Mouse (Mus musculus) lung, embryonic 15.5 days (tissue): Measurements from ENCODE around the gene Gbf1. TPM values are rescaled to one million over a fixed set of nuclear protein-coding genes. Genes with fewer than 3 reads are reported as not detected.

Experiments
- ATAC-seq: fragments of 200-750 bp; cut with Nextera tagmentation; 2 replicates; pipeline ENCODE4 v1.8.0; 2017; ENCODE audit warnings: moderate number of reproducible peaks, borderline replicate concordance; ENCODE audit not compliant: low FRiP score, low TSS enrichment; ENCODE audit errors: extremely low read depth
- H3K27ac ChIP-seq: fragments of 300-500 bp; sonication (generic); 2 replicates; pipeline ENCODE4 v1.5.1; 2015; ENCODE audit warnings: moderate library complexity, mild to moderate bottlenecking, inconsistent platforms
- H3K27me3 ChIP-seq: fragments of 300-500 bp; sonication (generic); 2 replicates; pipeline ENCODE4 v1.6.1; 2015; ENCODE audit warnings: inconsistent platforms
- H3K36me3 ChIP-seq: fragments of 300-500 bp; sonication (generic); 2 replicates; pipeline ENCODE4 v1.6.1; 2015; ENCODE audit warnings: inconsistent platforms
- H3K4me1 ChIP-seq: fragments of 300-500 bp; sonication (generic); 2 replicates; pipeline ENCODE4 v1.6.1; 2015; ENCODE audit warnings: inconsistent platforms
- H3K4me2 ChIP-seq: fragments of 300-500 bp; sonication (generic); 2 replicates; pipeline ENCODE4 v1.6.1; 2015; ENCODE audit warnings: inconsistent platforms, mild to moderate bottlenecking, moderate library complexity
- H3K4me3 ChIP-seq: fragments of 300-500 bp; sonication (generic); 2 replicates; pipeline ENCODE4 v1.5.1; 2015; ENCODE audit warnings: mild to moderate bottlenecking, inconsistent platforms
- H3K9ac ChIP-seq: fragments of 300-500 bp; sonication (generic); 2 replicates; pipeline ENCODE4 v1.6.1; 2015; ENCODE audit warnings: inconsistent platforms
- H3K9me3 ChIP-seq: fragments of 300-500 bp; sonication (generic); 2 replicates; pipeline ENCODE4 v1.6.1; 2016; ENCODE audit warnings: inconsistent platforms
- WGBS: fragments of 180-500 bp; shearing (Covaris S2); methylation state at CpG from one replicate; pipeline ENCODE4 v1.1.7; 2015; 5-methylcytosine and 5-hydroxymethylcytosine counted together
- polyA plus RNA-seq: library from polyadenylated mRNA; unstranded; fragments of >200 nt; fragmentation: Nextera tagmentation; extraction: Ambion mirVana; gene quantifications from 2 replicates; pipeline ENCODE4 v1.2.1, GENCODE M21; 2015

Gbf1 gene
- polyA plus RNA-seq, 1 experiment from 2014 or later: 65.0 TPM

DNA sequence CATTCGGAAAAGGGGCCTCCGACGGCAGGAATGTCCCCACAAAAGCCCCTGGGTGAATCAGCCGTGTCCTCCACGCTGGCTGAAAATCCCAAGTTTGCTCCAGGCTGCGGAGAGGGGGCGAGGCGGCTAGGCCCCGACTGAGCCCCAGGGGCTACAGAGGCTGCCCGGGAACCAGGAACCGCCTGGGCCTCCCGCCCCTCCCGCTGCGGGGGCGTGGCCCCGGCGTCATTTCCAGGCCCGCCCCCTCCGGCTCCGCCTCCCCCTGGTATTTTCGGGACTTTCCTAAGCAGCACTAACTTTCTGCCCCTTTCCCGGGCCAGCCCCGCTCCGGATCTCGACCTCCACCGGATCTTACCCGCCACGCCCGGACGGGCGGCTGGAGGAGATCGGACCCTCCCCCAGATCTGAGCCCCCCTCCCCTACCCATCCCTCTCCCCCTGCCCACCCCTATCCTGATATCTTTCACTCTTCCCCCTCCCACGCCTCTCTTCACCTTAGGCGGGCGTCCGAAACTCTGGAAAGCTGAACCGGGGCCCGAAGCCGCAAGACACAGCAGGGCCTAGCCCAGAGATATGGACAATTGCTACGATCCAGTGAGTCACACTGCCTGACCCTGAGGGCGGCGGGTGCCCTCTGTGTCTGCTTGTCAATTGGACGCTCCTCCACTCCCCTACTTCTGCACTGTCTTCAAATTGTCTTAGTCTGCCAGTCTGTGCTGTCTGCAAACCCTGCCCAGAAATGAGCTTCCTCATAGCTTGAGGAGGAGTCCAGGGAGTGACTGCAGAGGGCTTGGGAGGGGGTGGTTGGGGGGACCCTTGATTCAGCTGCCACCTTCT is 153.3 kb downstream of the Gbf1 start:
- Histone ChIP-seq H3K27ac (peak overlapping the region; percentile 96), H3K36me3 (no peaks in the 10 kb centered on the region), H3K4me2 (peak overlapping the region; percentile 98), H3K27me3 (peaks cover 9% of the 10 kb centered on the region; the same call in 1 of the 2 replicates), H3K4me1 (peaks cover 24% of the 10 kb centered on the region), H3K9me3 (no peaks in the 10 kb centered on the region), H3K9ac (peak overlapping the region; percentile 56), H3K4me3 (peak overlapping the region; percentile 70)
- WGBS: under 1% methylated on average over 43 of the region's 43 CpGs
- peak; percentile 56 for ATAC-seq

- H3K27me3 ChIP-seq: peaks cover 9% of the 10 kb centered on the region; the same call in 1 of the 2 replicates
- WGBS: 55% methylated on average over 5 of the region's 5 CpGs
- peaks cover 24% of the 10 kb centered on the region for H3K4me1 ChIP-seq
- no peaks in the 10 kb centered on the region for H3K9me3 ChIP-seq
- H3K4me2 ChIP-seq: peak overlapping the region; percentile 98
- ATAC-seq: no peak
- peak overlapping the region; percentile 56 for H3K9ac ChIP-seq
- no peak overlapping the region for H3K27ac ChIP-seq
- peaks cover 3% of the 10 kb centered on the region; the same call in 1 of the 2 replicates for H3K36me3 ChIP-seq
- peak overlapping the region; percentile 70 for H3K4me3 ChIP-seq
Measured at GRCm38 (mm10) chr19:46306268-46306610, 153.9 kb downstream of the Gbf1 start.

DNA sequence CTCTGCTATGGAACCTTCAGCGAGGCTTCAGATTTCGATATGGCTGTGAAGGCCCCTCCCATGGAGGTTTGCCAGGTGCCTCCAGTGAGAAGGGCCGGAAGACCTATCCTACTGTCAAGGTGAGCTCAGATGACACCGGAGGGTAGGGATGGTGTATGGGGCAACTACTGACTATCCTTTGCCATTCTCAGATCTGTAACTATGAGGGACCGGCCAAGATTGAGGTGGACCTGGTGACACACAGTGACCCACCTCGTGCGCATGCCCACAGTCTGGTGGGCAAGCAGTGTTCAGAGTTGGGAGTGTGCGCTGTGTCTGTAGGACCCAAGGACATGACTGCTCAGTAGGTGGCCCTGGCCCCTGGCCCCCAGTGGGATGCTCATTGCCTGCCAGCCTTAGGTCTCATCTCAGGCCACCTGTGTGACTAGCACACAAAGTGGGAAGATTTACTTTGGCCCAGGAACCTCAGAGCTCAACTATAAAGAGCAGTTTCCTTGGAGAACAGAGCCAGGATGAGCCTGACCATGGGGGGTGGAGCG is 154.5 kb downstream of the Gbf1 start:
- no peak for ATAC-seq
- peaks cover 9% of the 10 kb centered on the region; the same call in 1 of the 2 replicates for H3K27me3 ChIP-seq
- H3K4me2 ChIP-seq: no peak overlapping the region; the same call in 1 of the 2 replicates
- WGBS: 89% methylated on average over 9 of the region's 9 CpGs
- H3K4me3 ChIP-seq: no peak overlapping the region
- peaks cover 24% of the 10 kb centered on the region for H3K4me1 ChIP-seq
- H3K27ac ChIP-seq: no peak overlapping the region
- peaks cover 8% of the 10 kb centered on the region; the same call in 1 of the 2 replicates for H3K36me3 ChIP-seq
- H3K9me3 ChIP-seq: no peaks in the 10 kb centered on the region
- H3K9ac ChIP-seq: no peak overlapping the region

GRCm38 (mm10) chr19:46307781-46308180 is 155.5 kb downstream of the Gbf1 start:
- peaks cover 12% of the 10 kb centered on the region; the same call in 1 of the 2 replicates for H3K36me3 ChIP-seq
- H3K27me3 ChIP-seq: peaks cover 9% of the 10 kb centered on the region; the same call in 1 of the 2 replicates
- H3K4me1 ChIP-seq: peaks cover 24% of the 10 kb centered on the region
- no peak overlapping the region for H3K4me2 ChIP-seq
- ATAC-seq: no peak
- WGBS: 72% methylated on average over 16 of the region's 16 CpGs
- H3K9me3 ChIP-seq: no peaks in the 10 kb centered on the region
- no peak overlapping the region for H3K27ac ChIP-seq
- H3K9ac ChIP-seq: no peak overlapping the region
- H3K4me3 ChIP-seq: no peak overlapping the region

DNA sequence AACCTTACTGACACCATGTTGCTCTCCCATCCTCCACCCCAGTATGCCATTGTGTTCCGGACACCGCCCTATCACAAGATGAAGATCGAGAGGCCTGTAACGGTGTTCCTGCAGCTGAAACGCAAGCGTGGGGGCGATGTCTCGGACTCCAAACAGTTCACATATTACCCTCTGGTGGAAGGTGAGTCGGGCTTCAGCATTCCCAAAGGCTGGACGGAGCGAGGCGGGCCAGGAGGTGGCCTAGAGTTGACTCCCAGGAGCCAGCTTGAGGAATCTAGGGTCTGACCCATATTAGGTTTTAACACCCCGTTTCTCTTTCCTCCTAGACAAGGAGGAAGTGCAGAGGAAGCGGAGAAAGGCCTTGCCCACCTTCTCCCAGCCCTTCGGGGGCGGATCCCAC is 156.0 kb downstream of the Gbf1 start:
- Histone ChIP-seq H3K9ac (0 out of 2 replicates have a peak overlapping the region, but pooled peaks have one; percentile 41), H3K36me3 (peaks cover 12% of the 10 kb centered on the region; the same call in 1 of the 2 replicates), H3K27me3 (peaks cover 10% of the 10 kb centered on the region; the same call in 1 of the 2 replicates), H3K4me2 (peak overlapping the region; percentile 89), H3K27ac (no peak overlapping the region), H3K4me3 (no peak overlapping the region), H3K9me3 (no peaks in the 10 kb centered on the region), H3K4me1 (peaks cover 24% of the 10 kb centered on the region)
- no peak for ATAC-seq
- WGBS: 65% methylated on average over 16 of the region's 16 CpGs

GRCm38 (mm10) chr19:46308706-46309435 is 156.6 kb downstream of the Gbf1 start:
- Histone ChIP-seq H3K36me3 (peaks cover 12% of the 10 kb centered on the region; the same call in 1 of the 2 replicates), H3K4me2 (peak overlapping the region; percentile 89), H3K4me3 (peak overlapping the region; percentile 40), H3K27ac (no peak overlapping the region), H3K4me1 (peaks cover 19% of the 10 kb centered on the region), H3K9ac (peak overlapping the region; percentile 41), H3K27me3 (peaks cover 16% of the 10 kb centered on the region), H3K9me3 (no peaks in the 10 kb centered on the region)
- WGBS: 1% methylated on average over 47 of the region's 47 CpGs
- no peak; the same call in 1 of the 2 replicates for ATAC-seq

DNA sequence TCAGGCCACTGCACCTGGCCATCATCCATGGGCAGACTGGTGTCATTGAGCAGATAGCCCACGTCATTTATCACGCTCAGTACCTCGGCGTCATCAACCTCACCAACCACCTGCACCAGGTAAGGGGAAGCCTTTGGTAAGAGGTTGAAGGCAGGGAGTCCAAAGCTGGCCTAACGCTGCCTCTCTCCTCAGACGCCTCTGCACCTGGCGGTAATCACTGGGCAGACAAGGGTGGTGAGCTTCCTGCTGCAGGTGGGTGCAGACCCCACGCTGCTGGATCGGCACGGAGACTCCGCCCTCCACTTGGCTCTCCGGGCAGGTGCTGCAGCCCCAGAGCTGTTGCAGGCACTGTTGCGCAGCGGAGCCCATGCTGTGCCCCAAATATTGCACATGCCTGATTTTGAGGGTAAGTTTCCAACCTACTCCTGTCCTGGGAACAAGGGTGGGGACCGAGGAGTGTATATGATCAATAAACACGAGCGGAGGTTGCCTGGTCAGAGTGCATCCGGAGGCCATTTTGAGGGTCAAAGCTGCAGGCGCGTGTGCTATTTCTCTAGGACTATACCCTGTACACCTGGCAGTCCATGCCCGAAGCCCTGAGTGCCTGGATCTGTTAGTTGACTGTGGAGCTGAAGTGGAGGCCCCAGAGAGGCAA is 157.5 kb downstream of the Gbf1 start:
- no peak for ATAC-seq
- Histone ChIP-seq H3K4me3 (no peak overlapping the region), H3K36me3 (peaks cover 12% of the 10 kb centered on the region; the same call in 1 of the 2 replicates), H3K9ac (no peak overlapping the region), H3K4me2 (no peak overlapping the region), H3K27me3 (peaks cover 25% of the 10 kb centered on the region), H3K4me1 (peaks cover 22% of the 10 kb centered on the region), H3K9me3 (no peaks in the 10 kb centered on the region), H3K27ac (no peak overlapping the region)
- 76% methylated on average over 21 of the region's 21 CpGs for WGBS

DNA sequence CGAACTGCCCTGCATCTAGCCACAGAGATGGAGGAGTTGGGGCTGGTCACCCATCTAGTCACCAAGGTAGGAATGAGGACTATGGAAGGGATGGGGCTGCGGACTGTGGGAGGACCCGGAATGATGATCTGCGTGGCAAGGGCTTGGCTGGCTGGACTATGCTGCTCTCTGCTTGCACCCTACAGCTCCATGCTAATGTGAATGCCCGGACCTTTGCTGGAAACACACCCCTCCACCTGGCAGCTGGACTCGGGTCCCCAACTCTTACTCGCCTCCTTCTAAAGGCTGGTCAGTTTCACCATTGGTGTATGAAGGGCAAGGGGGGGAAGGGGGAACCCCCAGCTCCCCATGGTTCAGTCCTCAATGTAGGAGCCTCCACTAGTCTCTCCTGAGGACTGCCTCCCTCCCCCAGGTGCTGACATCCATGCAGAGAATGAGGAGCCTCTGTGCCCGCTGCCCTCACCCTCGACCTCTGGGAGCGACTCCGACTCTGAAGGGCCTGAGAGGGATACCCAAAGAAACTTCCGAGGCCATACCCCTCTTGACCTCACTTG is 158.1 kb downstream of the Gbf1 start:
- no peaks in the 10 kb centered on the region for H3K9me3 ChIP-seq
- 85% methylated on average over 12 of the region's 12 CpGs for WGBS

GRCm38 (mm10) chr19:46311341-46311740 is 159.0 kb downstream of the Gbf1 start:
- Histone ChIP-seq H3K4me1 (peaks cover 13% of the 10 kb centered on the region), H3K27me3 (peaks cover 41% of the 10 kb centered on the region), H3K4me3 (no peak overlapping the region), H3K9ac (no peak overlapping the region), H3K36me3 (peaks cover 12% of the 10 kb centered on the region; the same call in 1 of the 2 replicates), H3K4me2 (no peak overlapping the region), H3K9me3 (no peaks in the 10 kb centered on the region), H3K27ac (no peak overlapping the region)
- 80% methylated on average over 9 of the region's 9 CpGs for WGBS
- ATAC-seq: no peak

More for the DNA sequence above, 158.1 kb downstream of the Gbf1 start:
- Histone ChIP-seq H3K27me3 (peaks cover 31% of the 10 kb centered on the region), H3K4me3 (no peak overlapping the region), H3K4me1 (peaks cover 18% of the 10 kb centered on the region), H3K9ac (no peak overlapping the region), H3K4me2 (no peak overlapping the region), H3K36me3 (peaks cover 12% of the 10 kb centered on the region; the same call in 1 of the 2 replicates), H3K27ac (no peak overlapping the region)
- ATAC-seq: no peak

DNA sequence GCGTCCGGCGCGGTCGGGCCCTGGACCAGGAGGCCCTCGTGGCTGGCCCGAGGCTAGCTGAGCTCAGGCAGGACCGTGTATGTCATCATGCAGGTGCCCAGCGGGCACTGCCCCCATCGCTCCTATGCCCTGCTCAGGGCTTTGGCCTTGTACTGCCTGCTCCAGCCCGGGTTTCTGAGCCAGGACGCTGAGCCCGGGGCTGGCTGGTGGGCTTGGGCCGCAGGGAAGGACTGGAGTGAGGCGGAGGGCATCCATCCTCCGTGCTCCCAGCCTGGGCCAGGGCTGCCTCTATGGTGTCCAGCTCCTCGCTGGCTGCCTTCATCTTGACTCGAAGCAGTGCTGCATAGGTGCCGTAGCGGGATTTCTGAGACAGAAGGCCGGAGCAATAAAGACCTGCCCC is 160.3 kb downstream of the Gbf1 start:
- no peak for ATAC-seq
- Histone ChIP-seq H3K4me2 (no peak overlapping the region), H3K4me3 (no peak overlapping the region), H3K36me3 (peaks cover 12% of the 10 kb centered on the region; the same call in 1 of the 2 replicates), H3K9me3 (no peaks in the 10 kb centered on the region), H3K27me3 (peaks cover 45% of the 10 kb centered on the region), H3K27ac (no peak overlapping the region), H3K4me1 (peaks cover 17% of the 10 kb centered on the region), H3K9ac (no peak overlapping the region)
- 91% methylated on average over 21 of the region's 21 CpGs for WGBS

DNA sequence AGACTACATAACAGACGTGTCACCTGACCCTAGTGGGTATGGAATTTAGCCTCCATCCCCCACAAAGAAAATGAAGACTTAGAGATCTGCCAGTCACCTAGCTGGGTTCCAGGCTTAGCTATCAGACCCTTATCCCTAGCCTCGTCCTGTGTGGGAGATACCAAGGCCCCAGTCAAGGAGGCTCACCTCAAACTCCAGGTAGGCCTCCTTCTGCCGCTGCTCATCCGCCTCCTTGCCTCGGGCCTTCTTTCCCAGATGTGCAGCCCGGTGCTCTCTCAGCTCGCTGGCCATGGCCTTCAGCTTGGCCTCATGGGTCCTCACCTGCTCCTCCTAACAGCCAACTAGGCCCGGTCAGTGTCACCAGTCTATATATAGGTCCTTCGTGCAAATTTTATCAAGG is 160.8 kb downstream of the Gbf1 start:
- no peak for ATAC-seq
- H3K27me3 ChIP-seq: peaks cover 49% of the 10 kb centered on the region
- WGBS: 88% methylated on average over 9 of the region's 9 CpGs

More for the DNA sequence above, 160.8 kb downstream of the Gbf1 start:
- H3K4me3 ChIP-seq: no peak overlapping the region
- H3K9ac ChIP-seq: no peak overlapping the region
- peaks cover 12% of the 10 kb centered on the region; the same call in 1 of the 2 replicates for H3K36me3 ChIP-seq
- H3K4me1 ChIP-seq: peaks cover 23% of the 10 kb centered on the region
- H3K4me2 ChIP-seq: no peak overlapping the region
- no peak overlapping the region for H3K27ac ChIP-seq
- H3K9me3 ChIP-seq: no peaks in the 10 kb centered on the region
